Mouse (Mus musculus) kidney, adult 2 months (tissue): ENCODE results near the gene Sycn. TPM values are rescaled to one million over a fixed set of nuclear protein-coding genes. Genes with fewer than 3 reads are reported as not detected.

Source experiments
- DNase-seq: peaks from one replicate; pipeline ENCODE4 v3.0.0; 2021
- H3K27ac ChIP-seq: fragments of 200-500 bp; 2 replicates; pipeline ENCODE4 v1.5.1; 2012; ENCODE audit warnings: low read depth, low read length, control low read depth, inconsistent platforms; ENCODE audit not compliant: insufficient read depth
- H3K27me3 ChIP-seq: fragments of 200-500 bp; replicated peaks from 2 replicates; pipeline ENCODE4 v1.6.1; 2012; ENCODE audit warnings: mild to moderate bottlenecking, moderate library complexity, low read length, inconsistent platforms; ENCODE audit not compliant: control insufficient read depth, insufficient read depth
- H3K36me3 ChIP-seq: fragments of 200-500 bp; 2 replicates; pipeline ENCODE4 v1.6.1; 2012; ENCODE audit warnings: mild to moderate bottlenecking, moderate library complexity, low read length, inconsistent platforms; ENCODE audit not compliant: control insufficient read depth, insufficient read depth
- H3K4me1 ChIP-seq: fragments of 200-500 bp; 2 replicates; pipeline ENCODE4 v1.6.1; 2011; ENCODE audit warnings: low read length; ENCODE audit not compliant: control insufficient read depth, insufficient read depth
- H3K4me3 ChIP-seq: fragments of 200-500 bp; 2 replicates; pipeline ENCODE4 v1.5.1; 2011; ENCODE audit warnings: mild to moderate bottlenecking, low read depth, low read length, control low read depth; ENCODE audit not compliant: insufficient read depth
- CTCF ChIP-seq: fragments of 200-500 bp; conservative IDR thresholded peaks from 2 replicates; pipeline ENCODE4 v1.5.1; 2011; ENCODE audit warnings: low read depth, mild to moderate bottlenecking, control low read depth, low read length, moderate library complexity, mixed read lengths; ENCODE audit not compliant: insufficient read depth, insufficient read length
- POLR2A ChIP-seq: fragments of 200-500 bp; IDR thresholded peaks from one replicate; pipeline ENCODE4 v1.6.1; 2011; ENCODE audit warnings: low read depth, low read length, control low read depth
- WGBS: fragments of 180-500 bp; shearing (Covaris S2); methylation state at CpG from one replicate; pipeline ENCODE4 v1.1.7; 2018; 5-methylcytosine and 5-hydroxymethylcytosine counted together
- polyA plus RNA-seq: library from polyadenylated mRNA; depleted of rRNA; stranded (reverse); fragments of >200 nt; gene quantifications from 2 replicates; pipeline ENCODE4 v1.2.3, GENCODE M21; 2012

The Sycn gene
- polyA plus RNA-seq, 1 experiment: 12.4 TPM

GRCm38 (mm10) chr7:28560856-28561255, 20.2 kb downstream of the Sycn start:
- H3K4me3 ChIP-seq: no peak overlapping the region
- no peak for DNase-seq
- no peaks in the 10 kb centered on the region for H3K4me1 ChIP-seq
- no peaks in the 10 kb centered on the region; the same call in 1 of the 2 replicates for H3K36me3 ChIP-seq
- H3K27ac ChIP-seq: no peak overlapping the region
- 89% methylated on average over 10 of the region's 10 CpGs for WGBS
- no peak for TF ChIP-seq CTCF
- no peak for TF ChIP-seq POLR2A
- no peaks in the 10 kb centered on the region for H3K27me3 ChIP-seq

GRCm38 (mm10) chr7:28561967-28562366, 21.3 kb downstream of the Sycn start:
- Histone ChIP-seq H3K27ac (no peak overlapping the region), H3K36me3 (no peaks in the 10 kb centered on the region; the same call in 1 of the 2 replicates), H3K27me3 (no peaks in the 10 kb centered on the region), H3K4me3 (no peak overlapping the region), H3K4me1 (no peaks in the 10 kb centered on the region)
- 83% methylated on average over 11 of the region's 11 CpGs for WGBS
- no peak for DNase-seq
- TF ChIP-seq CTCF: no peak
- no peak for TF ChIP-seq POLR2A

- WGBS: 82% methylated on average over 13 of the region's 13 CpGs
- H3K4me1 ChIP-seq: no peaks in the 10 kb centered on the region
- no peak overlapping the region for H3K27ac ChIP-seq
- no peak overlapping the region for H3K4me3 ChIP-seq
- no peak for DNase-seq
- no peaks in the 10 kb centered on the region; the same call in 1 of the 2 replicates for H3K36me3 ChIP-seq
- no peak for TF ChIP-seq CTCF
- no peak for TF ChIP-seq POLR2A
- H3K27me3 ChIP-seq: no peaks in the 10 kb centered on the region
Measured at GRCm38 (mm10) chr7:28562371-28562770, 21.7 kb downstream of the Sycn start.

- H3K27me3 ChIP-seq: no peaks in the 10 kb centered on the region
- 89% methylated on average over 13 of the region's 13 CpGs for WGBS
- H3K4me1 ChIP-seq: no peaks in the 10 kb centered on the region
Measured at GRCm38 (mm10) chr7:28562951-28563350, 22.3 kb downstream of the Sycn start.

GRCm38 (mm10) chr7:28565407-28565806, 24.7 kb downstream of the Sycn start:
- TF ChIP-seq CTCF: no peak
- Histone ChIP-seq H3K4me3 (no peak overlapping the region), H3K27me3 (no peaks in the 10 kb centered on the region), H3K4me1 (peaks cover 15% of the 10 kb centered on the region), H3K27ac (no peak overlapping the region), H3K36me3 (no peaks in the 10 kb centered on the region)
- no peak for DNase-seq
- 71% methylated on average over 5 of the region's 5 CpGs for WGBS

More at GRCm38 (mm10) chr7:28562951-28563350, 22.3 kb downstream of the Sycn start:
- H3K27ac ChIP-seq: no peak overlapping the region
- no peaks in the 10 kb centered on the region; the same call in 1 of the 2 replicates for H3K36me3 ChIP-seq
- TF ChIP-seq CTCF (no peak), POLR2A (no peak)
- DNase-seq: no peak
- no peak overlapping the region for H3K4me3 ChIP-seq

GRCm38 (mm10) chr7:28567539-28567938, 26.9 kb downstream of the Sycn start:
- Histone ChIP-seq H3K27me3 (no peaks in the 10 kb centered on the region), H3K4me3 (no peak overlapping the region), H3K27ac (no peak overlapping the region), H3K4me1 (peaks cover 36% of the 10 kb centered on the region), H3K36me3 (no peaks in the 10 kb centered on the region)
- WGBS: 83% methylated on average over 4 of the region's 4 CpGs
- TF ChIP-seq POLR2A (no peak), CTCF (no peak)
- DNase-seq: no peak

GRCm38 (mm10) chr7:28568253-28568652, 27.6 kb downstream of the Sycn start:
- DNase-seq: peak; percentile 76
- Histone ChIP-seq H3K4me3 (no peak overlapping the region), H3K36me3 (no peaks in the 10 kb centered on the region), H3K27ac (peak overlapping the region; percentile 42; the same call in 1 of the 2 replicates), H3K27me3 (no peaks in the 10 kb centered on the region), H3K4me1 (peaks cover 44% of the 10 kb centered on the region)
- peak; percentile 75 for TF ChIP-seq CTCF
- no peak for TF ChIP-seq POLR2A
